ENCODE assay signal across 21 mouse cellular contexts in genomic region chr11:5916178-5916548, GRCm38 (mm10). TPM values are rescaled to one million over a fixed set of nuclear protein-coding genes. Genes with fewer than 3 reads are reported as not detected.
DNase-seq lines count a peak whose midpoint lies in the region; TF ChIP-seq lines count a peak whose summit lies in the region.
"Had no signal": no experiment of that assay in that cellular context is flagged by ENCODE, and none has a peak within 500 bp of the region (broad histone marks: within the 10 kb centered on the region; RNA-seq: fewer than 3 reads in every experiment).

No protein-coding gene starts in this region.

- no peaks in the 10 kb centered on the region for H3K9me3 ChIP-seq in heart, embryonic 10.5 days
- H3K9me3 ChIP-seq: heart, embryonic 13.5 days; midbrain, embryonic 10.5 days had no signal

- peak; percentile 54 to 71 for DNase-seq in heart, adult 18-20 months
- DNase-seq in heart, postnatal 25 days (ENCODE audit: low spot score) = no peak
- DNase-seq in R1 (ENCODE audit: low read depth, low spot score) = peak; percentile 49
- peak; percentile 57 to 70 for DNase-seq in cerebellum, adult 2 months
- DNase-seq in heart, embryonic 10.5 days (ENCODE audit: low spot score) = no peak
- DNase-seq in kidney, postnatal 10 days = no peak
- DNase-seq in lung, adult 2 months = no peak
- DNase-seq: kidney, adult 2 months; liver, postnatal 0 days; lung, postnatal 4 days; thymus, adult 18-20 months had no signal

- TF ChIP-seq CTCF in cerebellum, adult 2 months (IDR thresholded peaks at IDR 0.05; ENCODE audit: borderline replicate concordance, insufficient read depth, low read depth, low read length) = no peak
- TF ChIP-seq CTCF in lung, adult 2 months (IDR thresholded peaks at IDR 0.05; ENCODE audit: insufficient read depth, low read length) = no peak

- H3K4me3 ChIP-seq in cerebellum, adult 2 months (replicated peaks; ENCODE audit: insufficient read depth, low read depth, low read length) = peak overlapping the region; percentile 27
- no peak overlapping the region for H3K4me3 ChIP-seq in heart, embryonic 10.5 days
- H3K4me3 ChIP-seq in lung, adult 2 months (replicated peaks; ENCODE audit: extremely low read depth, low read depth, low read length) = no peak overlapping the region
- H3K4me3 ChIP-seq: erythroblast, embryonic 14.5 days; heart, embryonic 13.5 days; midbrain, embryonic 10.5 days had no signal

- H3K36me3 ChIP-seq in heart, embryonic 10.5 days = no peaks in the 10 kb centered on the region
- H3K36me3 ChIP-seq: heart, embryonic 13.5 days; midbrain, embryonic 10.5 days had no signal

- intact Hi-C loops in heart, postnatal 25 days (cut with DNase I) = no loop called here

- H3K27ac ChIP-seq in cerebellum, adult 2 months (ENCODE audit: insufficient read depth, low read length) = no peak overlapping the region
- H3K27ac ChIP-seq in heart, embryonic 10.5 days = 0 out of 2 replicates have a peak overlapping the region, but pooled peaks have one; percentile 42
- H3K27ac ChIP-seq: heart, embryonic 13.5 days; midbrain, embryonic 10.5 days had no signal

- H3K27me3 ChIP-seq in cerebellum, adult 2 months (ENCODE audit: control insufficient read depth, insufficient read depth, low read length) = no peaks in the 10 kb centered on the region
- peaks cover 8% of the 10 kb centered on the region; the same call in 1 of the 2 replicates for H3K27me3 ChIP-seq in heart, embryonic 10.5 days (ENCODE audit: insufficient read depth, poor library complexity, severe bottlenecking)

- WGBS in cerebellum, adult 2 months = 35% methylated on average over 8 of the region's 8 CpGs
- 69% methylated on average over 8 of the region's 8 CpGs for WGBS in heart, embryonic 10.5 days
- 63% methylated on average over 8 of the region's 8 CpGs for WGBS in lung, adult 2 months

- H3K4me1 ChIP-seq in cerebellum, adult 2 months (ENCODE audit: control insufficient read depth, insufficient read depth, low read length) = peaks cover 22% of the 10 kb centered on the region
- peaks cover 30% of the 10 kb centered on the region for H3K4me1 ChIP-seq in heart, embryonic 10.5 days
- no peaks in the 10 kb centered on the region for H3K4me1 ChIP-seq in lung, adult 2 months (ENCODE audit: control insufficient read depth, insufficient read depth, low read length)

- TF ChIP-seq POLR2A in cerebellum, adult 2 months (IDR thresholded peaks at IDR 0.05; ENCODE audit: borderline replicate concordance, insufficient read depth, low read length) = no peak
- TF ChIP-seq POLR2A in lung, adult 2 months (IDR thresholded peaks at IDR 0.05; ENCODE audit: borderline replicate concordance, extremely low read depth, low read depth, low read length) = no peak

RNA-seq across cellular contexts. Expression of gene Myl7, which starts 17.6 kb away (rescaled TPM):
- total RNA-seq in heart, adult 18-20 months (2021) = 100 to 1,000 TPM; 602 to 633 TPM
- 100 to 1,000 TPM; 742 to 813 TPM for total RNA-seq in heart, postnatal 25 days (2021)
- not detected in 2 replicates for polyA plus RNA-seq in cerebellum, adult 2 months (2012; rRNA removed)
- 6,952 and 8,117 TPM in 2 replicates for polyA plus RNA-seq in heart, embryonic 10.5 days (2016; fragmentation: Nextera tagmentation; extraction: Ambion mirVana)
- polyA plus RNA-seq in lung, adult 2 months (2012; rRNA removed) = 185 and 203 TPM in 2 replicates
- total RNA-seq: adrenal gland, adult 18-20 months; common myeloid progenitor, adult 5-6 weeks; gastrocnemius, adult 8-10 months; layer of hippocampus, postnatal 25 days; left cerebral cortex, postnatal 14 days; neutrophil, adult 5-6 weeks had no signal
- polyA plus RNA-seq: forebrain, embryonic 14.5 days had no signal

RNA-seq across cellular contexts. Expression of gene Gck, which starts 33.7 kb away (rescaled TPM):
- total RNA-seq in heart, adult 18-20 months (2021) = 10 to 100 TPM; 15.4 to 18.5 TPM
- 1 to 10 TPM; 7.4 to 9.4 TPM for total RNA-seq in heart, postnatal 25 days (2021)
- polyA plus RNA-seq in cerebellum, adult 2 months (2012; rRNA removed) = 0.74 and 1.1 TPM in 2 replicates
- 2.1 and 2.6 TPM in 2 replicates for polyA plus RNA-seq in heart, embryonic 10.5 days (2016; fragmentation: Nextera tagmentation; extraction: Ambion mirVana)
- 0.98 and 1.3 TPM in 2 replicates for polyA plus RNA-seq in lung, adult 2 months (2012; rRNA removed)
- total RNA-seq: common myeloid progenitor, adult 5-6 weeks had no signal
- polyA plus RNA-seq: erythroblast, embryonic 14.5 days had no signal

RNA-seq across cellular contexts. Expression of gene Pold2, which starts 38.1 kb away (rescaled TPM):
- total RNA-seq in heart, adult 18-20 months (2021) = 10 to 100 TPM; 35.4 to 40.6 TPM
- total RNA-seq in heart, postnatal 25 days (2021) = 10 to 100 TPM; 29.2 to 33.2 TPM
- polyA plus RNA-seq in cerebellum, adult 2 months (2012; rRNA removed) = 47.4 and 55.0 TPM in 2 replicates
- 140 and 162 TPM in 2 replicates for polyA plus RNA-seq in heart, embryonic 10.5 days (2016; fragmentation: Nextera tagmentation; extraction: Ambion mirVana)
- 80.3 and 102 TPM in 2 replicates for polyA plus RNA-seq in lung, adult 2 months (2012; rRNA removed)

RNA-seq across cellular contexts. Expression of gene Ykt6, which starts 39.3 kb away (rescaled TPM):
- 10 to 100 TPM; 59.5 to 71.5 TPM for total RNA-seq in heart, adult 18-20 months (2021)
- 10 to 100 TPM; 60.9 to 64.9 TPM for total RNA-seq in heart, postnatal 25 days (2021)
- polyA plus RNA-seq in cerebellum, adult 2 months (2012; rRNA removed) = 54.2 and 54.9 TPM in 2 replicates
- polyA plus RNA-seq in heart, embryonic 10.5 days (2016; fragmentation: Nextera tagmentation; extraction: Ambion mirVana) = 48.1 and 56.7 TPM in 2 replicates
- 42.8 and 70.1 TPM in 2 replicates for polyA plus RNA-seq in lung, adult 2 months (2012; rRNA removed)

RNA-seq across cellular contexts. Expression of gene Aebp1, which starts 54.4 kb away (rescaled TPM):
- total RNA-seq in heart, adult 18-20 months (2021) = 10 to 100 TPM; 16.4 to 26.9 TPM
- 10 to 100 TPM; 18.5 to 23.3 TPM for total RNA-seq in heart, postnatal 25 days (2021)
- 10.3 and 13.2 TPM in 2 replicates for polyA plus RNA-seq in cerebellum, adult 2 months (2012; rRNA removed)
- 22.4 and 25.7 TPM in 2 replicates for polyA plus RNA-seq in heart, embryonic 10.5 days (2016; fragmentation: Nextera tagmentation; extraction: Ambion mirVana)
- polyA plus RNA-seq in lung, adult 2 months (2012; rRNA removed) = 79.4 and 84.8 TPM in 2 replicates
- total RNA-seq: common myeloid progenitor, adult 5-6 weeks; neutrophil, adult 5-6 weeks had no signal

Comparison
In these comparisons a context has a peak if more than half of its experiments do, and no peak if none do; other contexts are left out.
1. DNase-seq: peak in heart, adult 18-20 months (2 of 2), R1 (single experiment) and cerebellum, adult 2 months (2 of 2); none in heart, postnatal 25 days (single experiment), heart, embryonic 10.5 days (single experiment), kidney, postnatal 10 days (single experiment) and lung, adult 2 months (single experiment).
2. RNA of gene Myl7, which starts 17.6 kb away (polyA plus RNA-seq): 6,952 to 8,117 TPM in heart, embryonic 10.5 days and 185 to 203 TPM in lung, adult 2 months; not detected in cerebellum, adult 2 months; every median in the first group is over 100 times any median in the second.